Mouse (Mus musculus) liver, embryonic 11.5 days (tissue): Measurements from ENCODE around the gene Ccdc83. TPM values are rescaled to one million over a fixed set of nuclear protein-coding genes. Genes with fewer than 3 reads are reported as not detected.

ENCODE experiments used
- ATAC-seq: fragments of 200-750 bp; cut with Nextera tagmentation; replicated peaks from 2 replicates; pipeline ENCODE4 v1.8.0; 2017; ENCODE audit warnings: moderate number of reproducible peaks, mild to moderate bottlenecking, moderate TSS enrichment, moderate library complexity; ENCODE audit not compliant: low FRiP score
- DNase-seq: peaks from one replicate; pipeline ENCODE4 v3.0.0-alpha.2; 2017; ENCODE audit warnings: low spot score
- H3K27ac ChIP-seq: fragments of 300-500 bp; sonication (generic); 2 replicates; pipeline ENCODE4 v1.5.1; 2014; ENCODE audit warnings: mild to moderate bottlenecking, low read depth, low read length, control low read depth
- H3K27me3 ChIP-seq: fragments of 300-500 bp; sonication (generic); replicated peaks from 2 replicates; pipeline ENCODE4 v1.6.1; 2014; ENCODE audit warnings: low read length, mixed read lengths; ENCODE audit not compliant: control insufficient read depth, insufficient read depth
- H3K36me3 ChIP-seq: fragments of 300-500 bp; sonication (generic); 2 replicates; pipeline ENCODE4 v1.6.1; 2014; ENCODE audit warnings: mild to moderate bottlenecking, low read length, moderate library complexity, mixed read lengths; ENCODE audit not compliant: control insufficient read depth, insufficient read depth
- H3K4me1 ChIP-seq: fragments of 300-500 bp; sonication (generic); replicated peaks from 2 replicates; pipeline ENCODE4 v1.6.1; 2014; ENCODE audit warnings: low read length, mixed read lengths; ENCODE audit not compliant: control insufficient read depth, insufficient read depth
- H3K4me2 ChIP-seq: fragments of 300-500 bp; sonication (generic); 2 replicates; pipeline ENCODE4 v1.6.1; 2014; ENCODE audit warnings: mild to moderate bottlenecking, control low read depth, moderate library complexity
- H3K4me3 ChIP-seq: fragments of 300-500 bp; sonication (generic); 2 replicates; pipeline ENCODE4 v1.5.1; 2014; ENCODE audit warnings: low read depth, low read length, control low read depth
- H3K9ac ChIP-seq: fragments of 300-500 bp; sonication (generic); 2 replicates; pipeline ENCODE4 v1.6.1; 2014; ENCODE audit warnings: low read depth, low read length, control low read depth
- H3K9me3 ChIP-seq: fragments of 300-500 bp; sonication (generic); 2 replicates; pipeline ENCODE4 v1.6.1; 2016; ENCODE audit warnings: low read length, inconsistent platforms, mixed read lengths; ENCODE audit not compliant: control insufficient read depth
- WGBS: fragments of 180-500 bp; shearing (Covaris S2); extraction: QIAGEN DNeasy Blood & Tissue Kit; methylation state at CpG from one replicate; pipeline ENCODE4 v1.1.7; 2014; 5-methylcytosine and 5-hydroxymethylcytosine counted together
- polyA plus RNA-seq: library from polyadenylated mRNA; unstranded; fragments of >200 nt; fragmentation: Nextera tagmentation; extraction: Ambion mirVana; gene quantifications from 2 replicates; pipeline ENCODE4 v1.2.1, GENCODE M21; 2014

Ccdc83 gene
- polyA plus RNA-seq, 1 experiment from 2014 or later, result not detected

DNA sequence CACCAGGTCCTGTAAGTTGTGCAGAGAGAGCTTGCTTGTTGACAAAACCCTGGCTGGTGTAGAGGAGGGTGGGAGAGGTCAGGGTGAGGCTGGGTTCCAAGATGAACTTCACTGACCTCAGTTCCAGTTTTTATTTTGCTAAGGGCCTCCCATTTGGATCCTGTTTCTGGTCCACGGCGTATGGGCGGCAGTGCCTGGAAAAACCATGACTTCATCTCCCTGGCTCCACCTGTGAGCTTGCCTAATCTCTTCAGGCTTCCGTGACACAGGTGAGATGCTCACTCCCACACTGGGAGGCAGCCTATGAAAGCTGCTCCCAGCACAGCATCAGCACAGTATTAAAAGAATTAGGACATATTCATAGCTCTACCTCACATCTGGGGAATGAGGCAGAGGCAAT lies 12.2 kb upstream of the Ccdc83 start:
- H3K9ac ChIP-seq, result no peak overlapping the region
- H3K27me3 ChIP-seq, result no peaks in the 10 kb centered on the region; the same call in 1 of the 2 replicates
- no peaks in the 10 kb centered on the region for H3K36me3 ChIP-seq
- ATAC-seq (no peak), DNase-seq (no peak)
- H3K4me2 ChIP-seq, result no peak overlapping the region
- H3K27ac ChIP-seq, result no peak overlapping the region
- H3K4me1 ChIP-seq, result no peaks in the 10 kb centered on the region
- H3K4me3 ChIP-seq, result no peak overlapping the region
- 71% methylated on average over 4 of the region's 4 CpGs for WGBS
- H3K9me3 ChIP-seq, result no peaks in the 10 kb centered on the region

GRCm38 (mm10) chr7:90277246-90277645 lies 11.7 kb upstream of the Ccdc83 start:
- no peak overlapping the region for H3K27ac ChIP-seq

DNA sequence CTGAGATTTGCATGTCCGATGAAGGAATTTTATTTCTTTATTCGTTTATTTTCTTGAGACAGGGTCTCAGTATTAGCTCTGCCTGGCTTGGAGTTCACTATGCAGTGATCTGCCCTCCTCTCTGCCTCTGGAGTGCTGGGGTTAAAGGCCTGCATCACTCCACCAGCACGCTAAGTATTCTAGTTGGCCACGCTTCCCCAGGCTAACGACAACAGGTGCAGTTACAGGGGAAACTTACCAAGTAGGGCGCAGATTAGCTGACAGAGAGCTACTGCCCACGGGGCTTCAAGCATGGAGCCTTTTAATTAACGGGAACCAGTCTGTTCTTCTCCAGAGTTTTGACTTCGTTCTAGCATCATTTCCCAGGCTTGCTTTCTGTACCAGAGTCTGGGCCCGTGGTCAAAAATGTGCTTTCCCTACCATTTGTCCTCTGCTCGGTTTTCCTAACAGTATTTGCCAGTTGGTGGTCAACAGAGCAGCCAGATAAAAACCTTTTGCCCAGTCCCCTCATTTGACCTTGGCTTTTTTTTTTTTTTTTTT lies 9.1 kb upstream of the Ccdc83 start:
- ATAC-seq, result no peak
- Histone ChIP-seq H3K27ac (no peak overlapping the region), H3K4me3 (no peak overlapping the region), H3K9me3 (no peaks in the 10 kb centered on the region), H3K36me3 (no peaks in the 10 kb centered on the region), H3K27me3 (no peaks in the 10 kb centered on the region; the same call in 1 of the 2 replicates), H3K4me2 (no peak overlapping the region), H3K4me1 (no peaks in the 10 kb centered on the region), H3K9ac (no peak overlapping the region)
- WGBS, result 63% methylated on average over 11 of the region's 11 CpGs
- no peak for DNase-seq

More at GRCm38 (mm10) chr7:90277246-90277645, 11.7 kb upstream of the Ccdc83 start:
- Histone ChIP-seq H3K9ac (no peak overlapping the region), H3K9me3 (no peaks in the 10 kb centered on the region), H3K4me2 (no peak overlapping the region), H3K4me3 (no peak overlapping the region), H3K4me1 (no peaks in the 10 kb centered on the region), H3K36me3 (no peaks in the 10 kb centered on the region), H3K27me3 (no peaks in the 10 kb centered on the region; the same call in 1 of the 2 replicates)
- ATAC-seq (no peak), DNase-seq (no peak)
- 61% methylated on average over 3 of the region's 3 CpGs for WGBS

DNA sequence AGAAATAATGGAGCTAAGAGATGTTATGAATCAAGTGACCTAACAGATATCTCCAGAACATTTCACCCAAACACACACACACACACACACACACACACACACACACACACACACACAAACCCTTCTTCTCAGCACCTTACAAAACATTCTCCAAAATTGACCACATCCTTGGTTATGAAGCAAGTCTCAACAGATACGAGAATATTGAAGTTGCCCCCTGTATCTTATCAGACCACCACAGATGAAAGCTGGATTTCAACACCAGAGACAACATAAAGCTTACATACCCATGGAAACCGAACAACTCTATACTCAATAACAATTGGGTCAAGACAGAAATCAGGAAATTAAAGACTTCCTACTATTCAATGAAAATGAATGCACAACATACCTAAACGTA lies 4.6 kb upstream of the Ccdc83 start:
- Histone ChIP-seq H3K27me3 (no peaks in the 10 kb centered on the region), H3K4me2 (no peak overlapping the region), H3K9me3 (no peaks in the 10 kb centered on the region), H3K9ac (no peak overlapping the region), H3K36me3 (no peaks in the 10 kb centered on the region), H3K4me1 (peaks cover 2% of the 10 kb centered on the region; the same call in 1 of the 2 replicates), H3K4me3 (no peak overlapping the region), H3K27ac (no peak overlapping the region)
- ATAC-seq, result no peak
- DNase-seq, result no peak
- 61% methylated on average over 3 of the region's 3 CpGs for WGBS

- no peaks in the 10 kb centered on the region for H3K36me3 ChIP-seq
- H3K27me3 ChIP-seq, result no peaks in the 10 kb centered on the region
- H3K27ac ChIP-seq, result no peak overlapping the region
- DNase-seq (no peak), ATAC-seq (no peak)
- no peaks in the 10 kb centered on the region for H3K9me3 ChIP-seq
- no peak overlapping the region for H3K9ac ChIP-seq
- H3K4me3 ChIP-seq, result no peak overlapping the region
- 39% methylated on average over 7 of the region's 7 CpGs for WGBS
- no peak overlapping the region for H3K4me2 ChIP-seq
- peaks cover 2% of the 10 kb centered on the region; the same call in 1 of the 2 replicates for H3K4me1 ChIP-seq
Measured at GRCm38 (mm10) chr7:90261902-90262599, 3.5 kb downstream of the Ccdc83 start.

DNA sequence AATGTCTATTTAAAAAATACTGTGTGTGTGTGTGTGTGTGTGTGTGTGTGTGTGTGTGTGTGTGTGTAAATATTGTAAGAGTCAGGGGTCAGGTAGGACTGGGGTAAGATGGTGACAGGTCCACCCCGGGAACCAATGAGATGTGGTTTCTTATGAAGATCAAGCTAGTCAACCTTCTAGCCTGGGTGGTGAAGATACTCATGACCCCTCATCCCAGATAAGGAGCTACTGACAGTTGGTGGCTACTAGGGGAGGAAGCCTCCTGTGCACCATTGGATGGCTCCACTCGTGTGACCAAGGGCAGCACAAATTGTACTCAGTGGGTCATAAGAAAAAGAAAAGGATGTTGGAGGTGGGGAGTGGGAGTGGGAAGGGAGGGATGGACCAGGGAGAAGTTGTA lies 5.7 kb downstream of the Ccdc83 start:
- no peak overlapping the region for H3K9ac ChIP-seq
- no peaks in the 10 kb centered on the region for H3K9me3 ChIP-seq
- H3K4me3 ChIP-seq, result no peak overlapping the region
- no peak overlapping the region for H3K27ac ChIP-seq
- DNase-seq, result no peak
- H3K4me2 ChIP-seq, result no peak overlapping the region
- 34% methylated on average over 2 of the region's 2 CpGs for WGBS
- no peaks in the 10 kb centered on the region for H3K36me3 ChIP-seq
- peak; percentile 78 for ATAC-seq
- H3K4me1 ChIP-seq, result no peaks in the 10 kb centered on the region
- H3K27me3 ChIP-seq, result no peaks in the 10 kb centered on the region

DNA sequence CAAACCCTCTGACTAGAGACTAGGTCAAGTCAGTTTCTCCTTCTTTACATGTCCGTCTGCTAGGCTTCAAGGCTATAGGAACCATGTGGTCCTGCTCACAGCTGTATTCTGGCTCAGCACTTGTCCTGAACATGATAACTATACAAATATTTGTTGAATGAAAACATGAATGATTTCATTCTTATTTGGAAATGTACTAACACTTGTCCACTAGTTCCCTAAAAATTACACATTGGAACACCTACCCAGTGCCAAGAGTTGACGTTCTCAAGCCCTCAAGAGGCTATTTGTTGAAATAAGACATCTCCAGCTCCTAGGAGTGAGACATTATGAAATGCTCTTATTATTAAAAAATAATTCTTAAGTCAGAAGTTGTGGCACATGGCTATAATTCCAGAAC lies 6.9 kb downstream of the Ccdc83 start:
- WGBS, result 90% methylated on average over 2 of the region's 2 CpGs
- Histone ChIP-seq H3K4me1 (no peaks in the 10 kb centered on the region), H3K4me2 (no peak overlapping the region), H3K27ac (no peak overlapping the region), H3K9me3 (no peaks in the 10 kb centered on the region), H3K27me3 (no peaks in the 10 kb centered on the region), H3K9ac (no peak overlapping the region), H3K4me3 (no peak overlapping the region), H3K36me3 (no peaks in the 10 kb centered on the region)
- ATAC-seq (no peak), DNase-seq (no peak)

GRCm38 (mm10) chr7:90252946-90253345 lies 12.6 kb downstream of the Ccdc83 start:
- Histone ChIP-seq H3K4me2 (no peak overlapping the region), H3K4me1 (no peaks in the 10 kb centered on the region; the same call in 1 of the 2 replicates), H3K36me3 (no peaks in the 10 kb centered on the region), H3K9ac (no peak overlapping the region), H3K27ac (no peak overlapping the region), H3K9me3 (no peaks in the 10 kb centered on the region), H3K4me3 (no peak overlapping the region), H3K27me3 (no peaks in the 10 kb centered on the region)
- DNase-seq (no peak), ATAC-seq (no peak)
- 72% methylated on average over 5 of the region's 5 CpGs for WGBS

GRCm38 (mm10) chr7:90243643-90244042 lies 21.9 kb downstream of the Ccdc83 start:
- H3K27me3 ChIP-seq, result no peaks in the 10 kb centered on the region
- DNase-seq, result no peak
- no peaks in the 10 kb centered on the region for H3K36me3 ChIP-seq
- H3K9ac ChIP-seq, result no peak overlapping the region
- ATAC-seq, result peak; percentile 73
- H3K9me3 ChIP-seq, result no peaks in the 10 kb centered on the region
- H3K4me2 ChIP-seq, result no peak overlapping the region
- no peak overlapping the region for H3K27ac ChIP-seq
- WGBS, result 42% methylated on average over 5 of the region's 5 CpGs
- peaks cover 4% of the 10 kb centered on the region; the same call in 1 of the 2 replicates for H3K4me1 ChIP-seq
- no peak overlapping the region for H3K4me3 ChIP-seq
